Mouse (Mus musculus) CH12.LX (cell line): ENCODE results near the gene Cryl1.

Source experiments
- BHLHE40 ChIP-seq: IDR thresholded peaks from 2 replicates; pipeline ENCODE4 v1.6.1; 2011; ENCODE audit warnings: mild to moderate bottlenecking, low read depth, low read length, improper control_type of control experiment
- CHD2 ChIP-seq: IDR thresholded peaks from 2 replicates; pipeline ENCODE4 v1.6.1; 2011; ENCODE audit warnings: low read length, improper control_type of control experiment
- CTCF ChIP-seq, 2 experiments: IDR thresholded peaks in 1 of 2; conservative IDR thresholded peaks in 1 of 2; 2 replicates each; pipeline ENCODE4 v1.5.1; 2011 to 2012; ENCODE audit warnings: low read depth in 2 of 2, low read length in 2 of 2, improper control_type of control experiment in 1 of 2, inconsistent platforms in 1 of 2, mild to moderate bottlenecking in 1 of 2, moderate library complexity in 1 of 2
- ELF1 ChIP-seq: IDR thresholded peaks from 2 replicates; pipeline ENCODE4 v1.6.1; 2014; ENCODE audit warnings: low read depth, mild to moderate bottlenecking, inconsistent platforms, low read length, improper control_type of control experiment
- EP300 ChIP-seq: IDR thresholded peaks from 2 replicates; pipeline ENCODE4 v1.6.1; 2011; ENCODE audit warnings: low read length, improper control_type of control experiment
- MAFK ChIP-seq: IDR thresholded peaks from 2 replicates; pipeline ENCODE4 v1.6.1; 2011; ENCODE audit warnings: low read length, improper control_type of control experiment; ENCODE audit not compliant: insufficient replicate concordance
- MEF2A ChIP-seq: IDR thresholded peaks from 2 replicates; pipeline ENCODE4 v1.6.1; 2014; ENCODE audit warnings: low read depth, mild to moderate bottlenecking, inconsistent platforms, low read length, improper control_type of control experiment, borderline replicate concordance
- PAX5 ChIP-seq: IDR thresholded peaks from 2 replicates; pipeline ENCODE4 v1.6.1; 2012; ENCODE audit warnings: low read length, inconsistent platforms, mixed read lengths
- POLR2A ChIP-seq: IDR thresholded peaks from 2 replicates; pipeline ENCODE4 v1.6.1; 2011; ENCODE audit warnings: low read depth, mild to moderate bottlenecking, improper control_type of control experiment, low read length
- POLR2AphosphoS2 ChIP-seq: IDR thresholded peaks from 2 replicates; pipeline ENCODE4 v1.6.1; 2011; ENCODE audit warnings: low read depth, low read length, improper control_type of control experiment
- SIN3A ChIP-seq: IDR thresholded peaks from 2 replicates; pipeline ENCODE4 v1.6.1; 2012; ENCODE audit warnings: low read length, improper control_type of control experiment, inconsistent platforms
- USF1 ChIP-seq: IDR thresholded peaks from 2 replicates; pipeline ENCODE4 v1.6.1; 2014; ENCODE audit warnings: low read depth, mild to moderate bottlenecking, inconsistent platforms, low read length, improper control_type of control experiment
- ZNF384 ChIP-seq: IDR thresholded peaks from 2 replicates; pipeline ENCODE4 v1.6.1; 2012; ENCODE audit warnings: low read depth, low read length, improper control_type of control experiment, inconsistent platforms

GRCm38 (mm10) chr14:57349955-57350354 lies 48.4 kb downstream of the Cryl1 start:
- TF ChIP-seq PAX5, result no peak
- no peak for TF ChIP-seq MAFK
- no peak for TF ChIP-seq USF1
- no peak for TF ChIP-seq EP300
- TF ChIP-seq CTCF (conservative IDR thresholded peaks at IDR 0.05 in 1 of 2, IDR thresholded peaks at IDR 0.05 in 1 of 2; ENCODE audit: low read depth in 2 of 2, low read length in 2 of 2), result no peak
- no peak for TF ChIP-seq BHLHE40
- no peak for TF ChIP-seq ZNF384
- TF ChIP-seq POLR2AphosphoS2, result no peak
- no peak for TF ChIP-seq MEF2A
- no peak for TF ChIP-seq SIN3A
- TF ChIP-seq ELF1, result no peak
- TF ChIP-seq POLR2A, result no peak
- no peak for TF ChIP-seq CHD2
